Mouse (Mus musculus): Measurements from ENCODE around the gene Crot. TPM values are rescaled to one million over a fixed set of nuclear protein-coding genes. Genes with fewer than 3 reads are reported as not detected.

The Crot gene
- 22.9 and 25.8 TPM in 2 replicates for polyA plus RNA-seq (2016; fragmentation: Nextera tagmentation; extraction: Ambion mirVana)

DNA sequence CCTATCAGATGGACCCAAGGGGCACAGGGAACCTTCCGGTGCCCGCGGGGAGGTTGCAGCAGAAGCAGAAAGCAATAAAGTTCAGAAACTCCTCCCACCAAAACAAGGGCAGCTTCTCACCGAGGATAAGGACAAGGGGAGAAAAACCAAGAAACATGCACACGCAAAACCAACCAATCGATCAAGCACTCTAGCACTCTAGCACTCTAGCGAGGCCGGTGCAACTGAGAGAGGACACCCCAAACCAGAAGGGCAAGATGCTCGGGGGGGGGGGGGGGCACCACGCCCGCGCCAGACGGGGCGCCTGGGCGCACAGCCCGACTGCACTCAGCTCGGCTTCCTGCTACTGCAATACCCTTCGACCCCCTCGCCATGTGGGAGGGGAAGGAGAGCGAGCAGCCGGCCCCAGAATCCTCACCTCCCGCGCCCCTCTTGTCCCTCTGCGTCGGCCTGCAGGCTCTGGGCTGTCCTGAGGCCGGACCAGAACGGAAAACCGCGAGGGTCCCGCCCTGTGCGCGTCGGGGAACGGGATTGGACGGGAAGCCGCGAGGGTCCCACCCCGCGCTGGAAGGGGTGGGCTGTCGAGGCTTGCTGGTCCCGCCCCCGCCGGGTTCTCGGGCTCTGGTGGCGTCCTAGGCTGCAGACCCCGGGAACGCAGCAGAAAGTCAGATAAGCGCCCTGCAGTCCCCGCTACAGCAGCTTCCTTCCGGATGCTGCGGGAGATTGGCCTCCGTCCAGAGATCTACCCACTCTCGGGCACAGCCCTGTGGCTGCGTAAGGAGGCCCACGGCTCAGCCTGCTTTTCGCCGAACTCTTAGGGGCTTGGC lies at the start of gene Crot:
Gene Crot, minus strand, starts transcription at position 639 of the 827 bp plus-strand sequence.
- Histone ChIP-seq H3K4me1 (peaks cover 16% of the 10 kb centered on the region), H3K4me2 (replicated peaks) (peak within 1 kb of the TSS; percentile 63), H3K27me3 (no peaks in the 10 kb centered on the region), H3K4me3 (peak within 1 kb of the TSS; percentile 75), H3K27ac (replicated peaks) (peak within 1 kb of the TSS; percentile 90), H3K36me3 (no peaks in the 10 kb centered on the region), H3K9me3 (no peaks in the 10 kb centered on the region), H3K9ac (replicated peaks) (peak within 1 kb of the TSS; percentile 80)
- ATAC-seq (ENCODE audit: low FRiP score, low read depth): peak; percentile 100
- WGBS: under 1% methylated on average over 46 of the region's 57 CpGs

DNA sequence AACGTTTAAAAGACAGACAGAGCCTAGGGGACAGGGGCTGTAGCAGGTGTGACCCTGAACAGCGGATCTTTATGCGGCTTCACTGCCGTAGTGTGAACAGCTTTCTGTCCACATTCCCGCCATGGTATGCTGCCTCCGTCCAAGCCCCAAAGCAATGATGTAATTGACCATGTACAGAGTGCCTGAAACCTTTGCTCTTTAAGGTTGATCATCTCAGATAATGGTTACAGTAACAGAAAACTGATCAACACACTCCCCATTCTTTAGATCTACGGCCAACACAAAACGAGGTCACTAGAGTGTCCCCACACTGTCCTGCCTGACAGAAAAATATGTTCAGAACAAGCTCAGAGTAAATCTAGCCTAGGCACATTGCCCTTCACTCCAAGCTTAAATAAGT lies 48.8 kb upstream of the Crot start:
- Histone ChIP-seq H3K4me3 (no peak overlapping the region), H3K9me3 (no peaks in the 10 kb centered on the region), H3K27ac (replicated peaks) (no peak overlapping the region), H3K9ac (replicated peaks) (no peak overlapping the region), H3K4me1 (peaks cover 9% of the 10 kb centered on the region), H3K36me3 (no peaks in the 10 kb centered on the region), H3K27me3 (no peaks in the 10 kb centered on the region), H3K4me2 (replicated peaks) (no peak overlapping the region)
- WGBS: 88% methylated on average over 8 of the region's 8 CpGs
- no peak for ATAC-seq (ENCODE audit: low FRiP score, low read depth)

DNA sequence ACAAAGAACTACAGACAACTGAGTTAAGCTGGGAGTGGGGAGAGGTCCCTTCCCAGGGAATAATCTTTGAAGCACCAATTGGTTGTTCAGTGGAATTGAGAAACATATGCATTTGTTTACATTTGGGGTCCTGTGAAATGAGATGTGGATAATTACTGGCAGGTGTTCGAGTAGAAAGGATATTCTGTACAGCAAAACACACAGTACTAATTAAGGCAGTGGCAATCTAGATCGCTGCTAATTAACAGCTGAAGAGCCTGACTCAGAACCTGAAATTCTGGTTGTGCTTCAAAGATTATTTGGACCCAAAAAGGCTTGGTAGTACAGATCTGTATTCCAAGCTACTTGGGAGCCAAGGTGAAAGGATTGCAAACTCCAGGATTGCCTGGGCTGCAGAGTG lies 47.7 kb upstream of the Crot start:
- Histone ChIP-seq H3K4me1 (peaks cover 9% of the 10 kb centered on the region), H3K4me2 (replicated peaks) (no peak overlapping the region), H3K4me3 (no peak overlapping the region), H3K9ac (replicated peaks) (no peak overlapping the region), H3K27me3 (no peaks in the 10 kb centered on the region), H3K9me3 (no peaks in the 10 kb centered on the region), H3K27ac (replicated peaks) (no peak overlapping the region), H3K36me3 (no peaks in the 10 kb centered on the region)
- ATAC-seq (ENCODE audit: low FRiP score, low read depth): no peak
- 63% methylated on average over 2 of the region's 2 CpGs for WGBS

DNA sequence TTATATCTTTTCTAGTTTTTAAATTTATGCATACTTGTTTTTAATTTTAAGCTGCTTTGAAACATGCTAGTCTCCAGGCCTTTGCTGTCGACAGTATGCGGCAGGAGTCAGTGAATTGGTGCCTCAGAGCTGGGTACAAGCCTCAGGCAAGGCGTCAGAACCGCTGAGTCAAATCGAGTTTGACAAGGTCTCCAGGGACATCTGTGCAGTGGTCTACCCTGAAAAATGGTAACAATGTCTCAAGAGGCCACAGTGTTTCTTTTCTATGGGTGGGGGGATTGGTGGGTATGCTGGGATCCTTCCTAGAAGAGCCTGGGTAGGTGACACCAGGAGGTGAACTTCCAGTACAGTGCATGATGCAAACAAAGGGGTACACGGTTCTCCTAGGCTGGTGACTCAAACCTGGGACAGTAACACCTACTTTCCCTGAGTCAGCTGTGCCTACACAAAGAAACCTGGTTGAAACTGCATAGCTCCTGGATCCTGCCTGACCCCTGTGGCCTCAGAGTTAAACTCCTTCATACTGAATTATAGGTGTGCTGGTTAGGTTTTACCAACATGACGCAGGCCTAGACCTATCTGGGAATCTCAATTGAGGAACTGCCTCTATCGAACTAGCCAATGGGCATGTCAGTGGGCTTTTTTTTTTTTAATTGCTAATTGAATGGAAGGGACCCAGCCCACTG lies 46.6 kb upstream of the Crot start:
- Histone ChIP-seq H3K9me3 (no peaks in the 10 kb centered on the region), H3K27me3 (no peaks in the 10 kb centered on the region), H3K9ac (replicated peaks) (no peak overlapping the region), H3K4me3 (no peak overlapping the region), H3K4me2 (replicated peaks) (no peak overlapping the region), H3K27ac (replicated peaks) (no peak overlapping the region), H3K4me1 (peaks cover 9% of the 10 kb centered on the region), H3K36me3 (no peaks in the 10 kb centered on the region)
- 75% methylated on average over 8 of the region's 8 CpGs for WGBS
- ATAC-seq (ENCODE audit: low FRiP score, low read depth): peak; percentile 70

DNA sequence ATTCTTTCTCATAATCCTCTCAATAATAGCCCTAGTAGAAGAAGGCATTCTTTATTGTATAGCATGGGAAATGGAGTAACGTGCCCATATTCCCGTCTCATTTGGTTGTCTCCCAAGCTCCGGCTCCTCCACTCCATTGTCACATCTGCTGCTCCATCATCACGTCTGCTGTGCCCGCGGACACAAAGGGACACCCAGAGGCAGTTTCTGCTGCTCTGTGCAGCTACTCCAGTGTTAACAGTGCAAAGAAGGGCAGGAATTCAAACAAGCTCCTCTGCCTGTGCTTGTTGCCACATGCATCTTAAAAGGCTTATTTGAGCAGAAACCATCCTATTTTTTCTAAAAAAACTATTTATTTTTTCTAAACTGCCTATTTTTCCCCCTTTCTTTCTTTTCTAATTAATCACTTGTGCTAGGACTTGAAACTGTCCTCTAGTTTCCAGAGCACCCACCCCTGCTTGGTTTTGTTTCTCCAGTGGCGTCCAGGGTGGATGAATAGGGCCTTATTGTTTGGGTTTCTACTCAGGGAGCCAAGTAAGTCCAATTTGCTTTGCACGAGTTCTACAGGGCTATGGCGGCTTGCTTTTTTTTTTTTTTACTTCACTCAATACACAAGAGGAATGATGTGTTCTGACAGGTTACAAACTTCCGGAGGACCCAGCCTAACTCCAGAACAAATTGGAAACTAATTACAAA lies 45.7 kb upstream of the Crot start:
- Histone ChIP-seq H3K4me1 (peaks cover 9% of the 10 kb centered on the region), H3K4me2 (replicated peaks) (no peak overlapping the region), H3K4me3 (no peak overlapping the region), H3K36me3 (no peaks in the 10 kb centered on the region), H3K27ac (replicated peaks) (no peak overlapping the region), H3K9me3 (no peaks in the 10 kb centered on the region), H3K9ac (replicated peaks) (no peak overlapping the region), H3K27me3 (no peaks in the 10 kb centered on the region)
- 46% methylated on average over 10 of the region's 10 CpGs for WGBS
- 0 out of 2 replicates have a peak, but pooled peaks have one; percentile 30 for ATAC-seq (ENCODE audit: low FRiP score, low read depth)

DNA sequence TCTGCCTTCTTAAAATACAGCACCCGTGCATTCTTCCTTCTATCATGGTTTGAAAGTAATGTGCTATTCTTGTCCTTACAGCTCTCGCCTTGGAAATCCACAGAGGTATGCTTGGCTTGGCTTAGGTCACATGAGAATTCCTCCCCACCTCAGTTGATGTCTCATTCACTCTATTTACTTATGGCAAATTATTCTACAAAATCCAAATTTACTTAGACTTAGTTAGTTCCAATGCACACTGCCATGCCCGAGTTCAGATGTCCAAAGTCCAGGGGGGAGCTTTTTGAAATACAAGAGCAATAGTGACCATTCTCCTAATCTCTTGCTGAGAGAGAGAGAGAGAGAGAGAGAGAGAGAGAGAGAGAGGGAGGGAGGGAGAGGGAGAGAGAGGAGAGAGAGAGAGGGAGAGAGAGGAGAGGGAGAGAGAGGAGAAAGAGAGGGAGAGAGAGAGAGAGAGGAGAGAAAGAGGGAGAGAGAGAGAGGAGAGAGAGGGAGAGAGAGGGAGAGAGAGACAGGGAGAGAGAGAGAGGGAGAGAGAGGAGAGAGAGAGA lies 43.6 kb upstream of the Crot start:
- Histone ChIP-seq H3K4me3 (no peak overlapping the region), H3K4me1 (peaks cover 9% of the 10 kb centered on the region), H3K4me2 (replicated peaks) (no peak overlapping the region), H3K27ac (replicated peaks) (no peak overlapping the region), H3K36me3 (no peaks in the 10 kb centered on the region), H3K9me3 (no peaks in the 10 kb centered on the region), H3K9ac (replicated peaks) (no peak overlapping the region), H3K27me3 (no peaks in the 10 kb centered on the region)
- ATAC-seq (ENCODE audit: low FRiP score, low read depth): no peak
- WGBS: 82% methylated on average over 3 of the region's 3 CpGs

DNA sequence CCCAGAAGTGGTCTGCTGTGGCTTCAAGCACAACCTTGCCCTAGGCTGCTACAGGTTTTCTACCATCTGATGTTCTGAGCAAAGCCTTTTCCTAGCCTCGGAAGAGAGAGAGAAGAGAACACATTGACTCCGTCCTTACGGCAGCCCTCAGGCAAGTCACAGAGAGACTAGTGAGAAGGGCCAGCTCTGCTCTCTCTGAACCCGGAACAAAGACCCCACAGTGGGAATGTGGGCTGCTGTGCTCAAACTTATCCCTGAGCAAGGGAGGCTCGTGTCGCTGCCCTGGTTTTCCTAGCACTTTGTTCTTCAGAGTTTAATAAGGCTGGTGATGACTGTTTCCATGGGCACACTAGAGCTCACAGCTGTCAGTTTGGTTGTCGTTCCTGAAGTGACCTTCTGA lies 42.9 kb upstream of the Crot start:
- 58% methylated on average over 7 of the region's 7 CpGs for WGBS
- no peak overlapping the region for H3K4me3 ChIP-seq
- ATAC-seq (ENCODE audit: low FRiP score, low read depth): no peak

DNA sequence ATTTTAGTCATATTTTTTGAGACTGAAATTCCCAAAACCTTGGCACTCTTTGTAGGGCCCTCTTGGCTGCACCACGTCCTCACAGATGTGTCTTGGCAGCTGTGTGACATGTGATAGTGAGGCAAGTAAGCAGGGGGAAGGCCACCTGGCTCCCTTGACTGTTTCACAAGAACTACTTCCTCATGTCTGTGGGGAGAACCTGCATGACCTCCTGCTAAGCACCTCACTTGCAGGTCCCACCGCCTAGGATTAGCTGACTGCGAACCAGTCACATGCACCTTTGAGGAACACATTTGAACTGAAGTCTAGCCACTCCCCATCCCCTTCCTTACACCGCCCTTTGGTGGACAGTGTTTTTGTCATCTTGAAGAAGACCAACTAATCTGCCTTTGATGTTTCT lies 40.2 kb upstream of the Crot start:
- Histone ChIP-seq H3K4me3 (no peak overlapping the region), H3K36me3 (no peaks in the 10 kb centered on the region), H3K9me3 (no peaks in the 10 kb centered on the region), H3K27ac (replicated peaks) (no peak overlapping the region), H3K4me1 (no peaks in the 10 kb centered on the region), H3K9ac (replicated peaks) (no peak overlapping the region), H3K4me2 (replicated peaks) (no peak overlapping the region), H3K27me3 (no peaks in the 10 kb centered on the region)
- ATAC-seq (ENCODE audit: low FRiP score, low read depth): no peak
- WGBS: 72% methylated on average over 4 of the region's 4 CpGs

More for the DNA sequence above, 42.9 kb upstream of the Crot start:
- Histone ChIP-seq H3K36me3 (no peaks in the 10 kb centered on the region), H3K27me3 (no peaks in the 10 kb centered on the region), H3K4me2 (replicated peaks) (no peak overlapping the region), H3K27ac (replicated peaks) (no peak overlapping the region), H3K4me1 (peaks cover 9% of the 10 kb centered on the region), H3K9ac (replicated peaks) (no peak overlapping the region), H3K9me3 (no peaks in the 10 kb centered on the region)

DNA sequence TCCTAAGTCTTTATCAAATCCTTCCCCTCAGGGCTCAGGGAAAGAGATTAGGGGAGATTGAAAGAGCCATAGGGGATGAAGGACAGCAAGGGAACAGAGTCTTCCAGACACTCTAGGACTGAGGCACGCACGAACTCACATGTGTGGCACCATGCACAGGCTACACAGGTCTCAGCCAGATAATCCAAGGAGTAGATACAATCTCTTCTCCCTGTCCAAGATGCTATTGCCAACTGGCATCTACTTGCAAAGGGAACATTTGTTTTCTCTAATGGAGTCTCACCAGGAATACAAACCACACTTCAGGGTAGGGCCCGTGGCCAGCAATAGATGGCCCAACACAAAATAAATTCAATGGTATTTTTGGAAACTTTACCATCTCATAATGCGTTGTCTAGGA lies 38.3 kb upstream of the Crot start:
- H3K4me3 ChIP-seq: no peak overlapping the region
- no peak overlapping the region for H3K4me2 ChIP-seq (replicated peaks)
- H3K9me3 ChIP-seq: no peaks in the 10 kb centered on the region
- no peak overlapping the region for H3K9ac ChIP-seq (replicated peaks)
- H3K4me1 ChIP-seq: no peaks in the 10 kb centered on the region
- H3K27ac ChIP-seq (replicated peaks): no peak overlapping the region
- no peaks in the 10 kb centered on the region for H3K36me3 ChIP-seq
- no peaks in the 10 kb centered on the region for H3K27me3 ChIP-seq
- ATAC-seq (ENCODE audit: low FRiP score, low read depth): no peak
- 78% methylated on average over 4 of the region's 4 CpGs for WGBS

DNA sequence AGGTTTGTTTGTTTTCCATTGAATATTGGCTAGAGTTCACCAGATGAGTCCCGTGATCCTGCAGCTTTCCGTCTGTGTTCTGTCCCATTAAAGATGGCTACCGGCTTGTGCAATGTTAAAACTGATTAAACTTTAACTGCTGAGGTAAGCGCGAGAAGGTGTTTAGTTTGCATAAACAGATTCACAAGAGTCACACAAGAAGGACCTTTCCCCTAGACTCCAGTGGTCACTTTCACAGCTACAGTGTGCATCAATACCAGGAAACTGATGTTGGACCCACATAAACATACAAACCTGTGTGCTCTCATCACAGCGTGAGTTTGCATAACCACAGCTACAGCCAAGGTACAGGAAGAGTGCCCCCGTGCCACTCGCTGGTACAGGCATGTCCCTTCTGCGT lies 37.4 kb upstream of the Crot start:
- WGBS: 92% methylated on average over 9 of the region's 9 CpGs
- ATAC-seq (ENCODE audit: low FRiP score, low read depth): no peak

DNA sequence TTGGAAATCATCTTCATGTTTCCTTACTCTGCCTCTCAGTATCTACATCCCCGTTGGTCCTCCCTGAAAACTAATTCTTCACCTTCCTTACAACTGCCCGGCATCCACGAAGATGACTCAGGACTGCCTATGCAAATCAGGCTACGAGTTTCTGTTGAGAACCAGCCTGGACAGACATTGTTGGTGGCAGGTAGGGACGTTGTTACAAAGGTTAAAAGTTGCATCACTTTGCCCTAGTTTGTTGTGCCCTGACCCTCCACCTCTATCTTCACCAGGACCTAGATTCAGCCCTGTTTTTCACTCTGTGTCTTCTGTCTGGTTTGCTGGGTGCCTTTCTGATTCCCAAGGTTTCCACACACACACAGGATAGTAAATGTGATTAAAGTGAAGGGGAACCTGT lies 36.7 kb upstream of the Crot start:
- H3K4me3 ChIP-seq: no peak overlapping the region
- 91% methylated on average over 5 of the region's 5 CpGs for WGBS
- no peaks in the 10 kb centered on the region for H3K36me3 ChIP-seq
- no peaks in the 10 kb centered on the region for H3K27me3 ChIP-seq
- H3K4me2 ChIP-seq (replicated peaks): no peak overlapping the region
- H3K27ac ChIP-seq (replicated peaks): no peak overlapping the region
- no peak overlapping the region for H3K9ac ChIP-seq (replicated peaks)
- no peaks in the 10 kb centered on the region for H3K9me3 ChIP-seq
- no peak for ATAC-seq (ENCODE audit: low FRiP score, low read depth)
- H3K4me1 ChIP-seq: no peaks in the 10 kb centered on the region

More for the DNA sequence above, 37.4 kb upstream of the Crot start:
- no peaks in the 10 kb centered on the region for H3K36me3 ChIP-seq
- H3K4me3 ChIP-seq: no peak overlapping the region
- H3K9me3 ChIP-seq: no peaks in the 10 kb centered on the region
- H3K4me2 ChIP-seq (replicated peaks): no peak overlapping the region
- no peaks in the 10 kb centered on the region for H3K4me1 ChIP-seq
- no peak overlapping the region for H3K27ac ChIP-seq (replicated peaks)
- no peak overlapping the region for H3K9ac ChIP-seq (replicated peaks)
- H3K27me3 ChIP-seq: no peaks in the 10 kb centered on the region

DNA sequence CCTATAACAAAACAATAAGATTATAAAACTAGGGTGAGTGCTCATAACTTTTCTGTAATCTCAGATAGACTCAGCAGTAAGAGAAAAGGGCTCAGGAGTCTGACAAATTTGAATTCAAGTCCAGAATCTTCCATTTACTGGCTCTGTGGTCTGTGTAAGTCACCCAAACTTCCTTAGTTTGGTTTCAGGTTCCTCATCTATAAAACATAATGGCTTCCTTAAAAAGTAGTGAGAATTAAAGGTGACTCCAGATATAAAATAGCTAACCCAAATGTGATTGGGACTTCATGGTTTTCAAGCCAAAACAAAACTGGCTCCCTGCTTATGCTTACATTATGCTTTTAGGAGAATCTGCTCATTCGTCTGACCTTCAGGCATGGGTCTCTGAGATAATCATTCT lies 35.5 kb upstream of the Crot start:
- no peaks in the 10 kb centered on the region for H3K4me1 ChIP-seq
- no peak overlapping the region for H3K9ac ChIP-seq (replicated peaks)
- 90% methylated on average over 1 of the region's 1 CpGs for WGBS
- H3K27ac ChIP-seq (replicated peaks): no peak overlapping the region
- ATAC-seq (ENCODE audit: low FRiP score, low read depth): no peak
- H3K27me3 ChIP-seq: no peaks in the 10 kb centered on the region
- no peaks in the 10 kb centered on the region for H3K9me3 ChIP-seq
- no peaks in the 10 kb centered on the region for H3K36me3 ChIP-seq
- H3K4me2 ChIP-seq (replicated peaks): no peak overlapping the region
- H3K4me3 ChIP-seq: no peak overlapping the region
